Mouse (Mus musculus): ENCODE measurements around the gene Arhgef3. TPM values are rescaled to one million over a fixed set of nuclear protein-coding genes. Genes with fewer than 3 reads are reported as not detected.

Gene Arhgef3
- polyA plus RNA-seq, 2 experiments = 2.6 to 5.4 TPM

DNA sequence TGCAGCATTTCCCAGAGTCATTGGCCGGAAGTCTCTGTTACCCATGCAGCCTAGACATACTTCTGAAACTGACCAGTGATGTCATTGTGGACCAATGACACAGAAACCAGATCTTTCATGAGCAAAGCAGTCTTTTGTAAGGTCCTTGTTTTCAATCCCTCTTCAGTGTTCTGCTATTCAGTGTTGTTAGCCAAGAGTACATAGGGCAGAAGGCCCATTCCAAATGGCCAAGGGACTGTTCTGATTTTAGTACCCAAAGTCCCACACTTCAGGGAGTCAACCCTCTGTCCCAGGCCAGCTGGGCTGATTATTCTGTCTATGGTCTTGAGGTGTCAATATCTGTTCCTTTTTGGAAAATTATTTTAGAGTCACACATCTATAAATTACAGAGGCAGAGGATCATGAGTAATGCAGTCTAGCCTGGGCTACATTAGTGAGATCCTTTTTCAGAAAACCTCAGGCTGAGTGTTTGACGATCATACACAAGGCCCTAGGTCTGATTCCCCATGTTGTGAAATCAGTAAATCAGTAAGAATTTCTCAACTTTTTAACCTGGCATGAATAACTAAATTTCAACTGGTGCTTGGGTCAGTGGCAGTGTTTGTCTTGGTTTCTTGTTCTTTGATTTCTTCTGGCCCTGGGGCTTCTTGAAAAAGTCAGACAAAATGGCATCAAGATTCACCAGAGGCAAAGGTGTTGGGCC is 97.2 kb downstream of the Arhgef3 start:
- 76% methylated on average over 2 of the region's 2 CpGs for WGBS (ENCODE audit: insufficient replicate concordance)
- Histone ChIP-seq H3K36me3 (replicated peaks; ENCODE audit: control insufficient read depth, insufficient read depth, low read depth) (no peaks in the 10 kb centered on the region), H3K4me2 (ENCODE audit: low read depth) (no peak overlapping the region), H3K9me3 (ENCODE audit: control insufficient read depth, low read length) (no peaks in the 10 kb centered on the region), H3K4me3 (ENCODE audit: insufficient read depth in 1 of 2, low read depth in 2 of 2, low read length in 2 of 2) (no peak overlapping the region), H3K27ac (no peak overlapping the region), H3K4me1 (replicated peaks; ENCODE audit: control insufficient read depth in 2 of 2, insufficient read depth in 2 of 2, low read length in 1 of 2) (no peaks in the 10 kb centered on the region), H3K27me3 (ENCODE audit: control insufficient read depth, insufficient read depth, low read length) (no peaks in the 10 kb centered on the region), H3K9ac (replicated peaks) (no peak overlapping the region)
- TF ChIP-seq EP300 (IDR thresholded peaks at IDR 0.05; ENCODE audit: low read depth) (no peak), CTCF (IDR thresholded peaks at IDR 0.05; ENCODE audit: low read depth) (no peak)
- ATAC-seq (ENCODE audit: insufficient read depth) = no peak
- no peak for DNase-seq (ENCODE audit: low read depth in 3 of 3, low spot score in 3 of 3)

DNA sequence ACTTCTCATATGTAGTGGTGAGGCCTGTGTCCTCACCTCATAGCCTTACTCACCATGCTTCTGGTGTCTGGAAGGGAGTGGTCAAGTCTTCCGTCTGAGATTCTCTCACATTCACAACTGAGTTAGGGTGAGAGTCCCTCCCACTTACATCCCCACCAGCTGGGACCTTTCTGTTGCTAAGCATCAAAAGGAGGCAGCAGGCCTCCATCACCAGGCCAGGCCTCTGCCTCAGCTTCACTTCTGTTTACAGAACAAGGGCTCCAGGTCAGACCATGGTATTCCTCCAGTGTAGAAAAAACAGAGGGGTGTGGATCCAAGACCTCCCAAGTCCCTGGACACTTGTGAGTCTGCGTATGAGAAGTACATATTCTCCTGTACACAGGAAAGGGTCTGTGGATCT is 99.5 kb downstream of the Arhgef3 start:
- Histone ChIP-seq H3K4me2 (ENCODE audit: low read depth) (no peak overlapping the region), H3K9me3 (ENCODE audit: control insufficient read depth, low read length) (no peaks in the 10 kb centered on the region), H3K36me3 (replicated peaks; ENCODE audit: control insufficient read depth, insufficient read depth, low read depth) (no peaks in the 10 kb centered on the region), H3K4me1 (replicated peaks; ENCODE audit: control insufficient read depth in 2 of 2, insufficient read depth in 2 of 2, low read length in 1 of 2) (no peaks in the 10 kb centered on the region), H3K27me3 (ENCODE audit: control insufficient read depth, insufficient read depth, low read length) (no peaks in the 10 kb centered on the region), H3K9ac (replicated peaks) (no peak overlapping the region), H3K27ac (no peak overlapping the region), H3K4me3 (ENCODE audit: insufficient read depth in 1 of 2, low read depth in 2 of 2, low read length in 2 of 2) (no peak overlapping the region)
- TF ChIP-seq CTCF (IDR thresholded peaks at IDR 0.05; ENCODE audit: low read depth) (no peak), EP300 (IDR thresholded peaks at IDR 0.05; ENCODE audit: low read depth) (no peak)
- WGBS (ENCODE audit: insufficient replicate concordance) = 62% methylated on average over 2 of the region's 2 CpGs
- no peak for DNase-seq (ENCODE audit: low read depth in 3 of 3, low spot score in 3 of 3)
- ATAC-seq (ENCODE audit: insufficient read depth) = no peak

DNA sequence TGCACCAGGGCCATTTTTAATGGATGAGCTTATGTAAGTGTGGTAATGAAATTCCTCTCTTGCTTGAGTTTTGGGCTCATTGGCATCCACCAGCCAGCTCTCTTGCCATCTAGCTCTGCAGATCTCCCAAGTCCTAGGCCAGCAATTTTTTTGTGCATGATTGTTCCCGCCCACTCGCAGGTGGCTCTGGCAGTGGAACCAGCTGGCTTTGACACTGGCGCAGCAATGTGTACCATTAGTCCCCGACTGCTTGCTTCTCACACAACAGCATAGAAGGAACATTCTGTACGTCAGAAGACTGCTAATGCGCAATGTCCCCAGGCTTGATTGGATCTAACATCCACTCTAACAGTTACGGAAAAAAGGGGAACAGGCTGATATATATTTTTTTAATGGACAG is 105.0 kb downstream of the Arhgef3 start:
- 76% methylated on average over 7 of the region's 7 CpGs for WGBS (ENCODE audit: insufficient replicate concordance)
- no peak for TF ChIP-seq CTCF (IDR thresholded peaks at IDR 0.05; ENCODE audit: low read depth)
- TF ChIP-seq EP300 (IDR thresholded peaks at IDR 0.05; ENCODE audit: low read depth) = no peak
- Histone ChIP-seq H3K4me3 (ENCODE audit: insufficient read depth in 1 of 2, low read depth in 2 of 2, low read length in 2 of 2) (no peak overlapping the region), H3K9ac (replicated peaks) (no peak overlapping the region), H3K9me3 (ENCODE audit: control insufficient read depth, low read length) (no peaks in the 10 kb centered on the region), H3K27me3 (ENCODE audit: control insufficient read depth, insufficient read depth, low read length) (no peaks in the 10 kb centered on the region), H3K27ac (no peak overlapping the region), H3K4me2 (ENCODE audit: low read depth) (no peak overlapping the region), H3K36me3 (replicated peaks; ENCODE audit: control insufficient read depth, insufficient read depth, low read depth) (no peaks in the 10 kb centered on the region), H3K4me1 (replicated peaks; ENCODE audit: control insufficient read depth in 2 of 2, insufficient read depth in 2 of 2, low read length in 1 of 2) (no peaks in the 10 kb centered on the region)
- no peak for DNase-seq (ENCODE audit: low read depth in 3 of 3, low spot score in 3 of 3)
- no peak for ATAC-seq (ENCODE audit: insufficient read depth)

DNA sequence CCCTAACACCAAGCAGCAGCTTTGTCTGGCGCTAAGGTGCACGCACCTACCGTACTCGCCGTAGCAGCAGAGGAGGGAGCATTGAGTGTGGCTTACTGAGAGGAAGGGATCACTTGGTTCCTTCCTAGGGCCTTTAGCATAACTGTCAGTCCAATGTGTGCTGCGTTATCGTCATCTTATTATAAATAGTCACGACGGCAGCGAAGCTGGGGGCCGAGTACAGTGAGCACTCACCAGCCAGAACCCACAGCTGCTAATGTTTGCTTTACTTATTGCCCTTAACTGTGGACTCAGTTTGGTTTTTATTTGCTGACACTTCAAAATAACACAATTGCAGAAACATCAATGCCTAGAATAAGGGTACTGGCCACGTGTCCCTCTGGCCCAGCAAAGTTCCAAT is 105.6 kb downstream of the Arhgef3 start:
- no peaks in the 10 kb centered on the region for H3K4me1 ChIP-seq (replicated peaks; ENCODE audit: control insufficient read depth in 2 of 2, insufficient read depth in 2 of 2, low read length in 1 of 2)
- H3K27ac ChIP-seq = no peak overlapping the region
- no peak for DNase-seq (ENCODE audit: low read depth in 3 of 3, low spot score in 3 of 3)
- WGBS (ENCODE audit: insufficient replicate concordance) = 69% methylated on average over 12 of the region's 12 CpGs
- no peak overlapping the region for H3K4me3 ChIP-seq (ENCODE audit: insufficient read depth in 1 of 2, low read depth in 2 of 2, low read length in 2 of 2)
- no peaks in the 10 kb centered on the region for H3K27me3 ChIP-seq (ENCODE audit: control insufficient read depth, insufficient read depth, low read length)
- H3K4me2 ChIP-seq (ENCODE audit: low read depth) = no peak overlapping the region
- no peaks in the 10 kb centered on the region for H3K9me3 ChIP-seq (ENCODE audit: control insufficient read depth, low read length)
- TF ChIP-seq EP300 (IDR thresholded peaks at IDR 0.05; ENCODE audit: low read depth) (no peak), CTCF (IDR thresholded peaks at IDR 0.05; ENCODE audit: low read depth) (no peak)
- H3K36me3 ChIP-seq (replicated peaks; ENCODE audit: control insufficient read depth, insufficient read depth, low read depth) = no peaks in the 10 kb centered on the region
- H3K9ac ChIP-seq (replicated peaks) = no peak overlapping the region
- no peak for ATAC-seq (ENCODE audit: insufficient read depth)

DNA sequence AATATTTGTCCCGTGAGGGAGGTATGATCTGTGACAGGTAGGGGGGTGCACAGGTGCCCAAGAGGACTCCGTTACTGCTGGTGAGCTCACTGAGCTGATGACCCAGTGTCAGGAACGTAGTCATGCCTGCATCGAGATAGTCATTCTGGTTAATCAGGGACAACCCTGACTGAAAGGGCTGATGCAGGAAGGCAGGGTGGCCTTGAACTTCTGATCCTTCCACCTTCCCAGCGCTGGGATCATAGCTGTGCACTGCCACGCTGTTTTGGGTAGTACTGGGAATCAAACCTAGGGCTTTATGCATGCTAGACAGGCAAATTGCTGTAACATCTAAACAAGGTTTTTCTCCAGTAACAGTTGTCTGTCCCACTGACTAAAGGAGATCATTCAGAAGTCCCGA is 109.9 kb downstream of the Arhgef3 start:
- TF ChIP-seq CTCF (IDR thresholded peaks at IDR 0.05; ENCODE audit: low read depth) (no peak), EP300 (IDR thresholded peaks at IDR 0.05; ENCODE audit: low read depth) (no peak)

More for the DNA sequence above, 109.9 kb downstream of the Arhgef3 start:
- ATAC-seq (ENCODE audit: insufficient read depth) = no peak
- H3K4me2 ChIP-seq (ENCODE audit: low read depth) = no peak overlapping the region
- no peaks in the 10 kb centered on the region for H3K9me3 ChIP-seq (ENCODE audit: control insufficient read depth, low read length)
- no peak for DNase-seq (ENCODE audit: low read depth in 3 of 3, low spot score in 3 of 3)
- H3K4me3 ChIP-seq (ENCODE audit: insufficient read depth in 1 of 2, low read depth in 2 of 2, low read length in 2 of 2) = no peak overlapping the region
- H3K4me1 ChIP-seq (replicated peaks; ENCODE audit: control insufficient read depth in 2 of 2, insufficient read depth in 2 of 2, low read length in 1 of 2) = no peaks in the 10 kb centered on the region
- no peaks in the 10 kb centered on the region for H3K27me3 ChIP-seq (ENCODE audit: control insufficient read depth, insufficient read depth, low read length)
- H3K27ac ChIP-seq = no peak overlapping the region
- H3K36me3 ChIP-seq (replicated peaks; ENCODE audit: control insufficient read depth, insufficient read depth, low read depth) = no peaks in the 10 kb centered on the region
- no peak overlapping the region for H3K9ac ChIP-seq (replicated peaks)
- WGBS (ENCODE audit: insufficient replicate concordance) = 63% methylated on average over 7 of the region's 7 CpGs
